Mouse (Mus musculus): ENCODE measurements around the gene Med19.
"Not testable (repeated sequence)": the region's sequence is repeated elsewhere in the genome, so short reads cannot be mapped to it uniquely, and the experiment has no call there.

DNA sequence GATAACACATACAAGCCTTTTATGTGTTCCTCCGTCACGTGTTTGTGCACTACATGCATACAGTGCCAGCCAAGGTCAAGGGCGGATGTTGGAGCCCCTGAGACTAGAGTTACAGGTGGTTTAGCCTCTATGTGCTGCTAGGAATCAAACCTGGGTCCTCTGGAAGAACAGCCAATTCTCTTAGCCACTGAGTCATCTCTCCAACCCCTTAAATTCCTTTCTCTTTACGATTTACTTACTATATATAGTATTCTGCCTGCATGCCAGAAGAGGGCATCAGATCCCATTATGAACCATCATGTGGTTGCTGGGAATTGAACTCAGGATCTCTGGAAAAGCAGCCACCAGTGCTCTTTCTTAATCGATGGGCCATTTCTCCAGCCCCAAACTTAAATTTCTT lies 6.7 kb upstream of the Med19 start:
- TF ChIP-seq ZC3H11A (IDR thresholded peaks at IDR 0.05; ENCODE audit: borderline replicate concordance, low read depth, low read length); MAFK (IDR thresholded peaks at IDR 0.05; ENCODE audit: insufficient read depth, low read depth, low read length); ZNF384 (IDR thresholded peaks at IDR 0.05; ENCODE audit: low read depth, low read length): not testable (repeated sequence)
